Mouse (Mus musculus) liver, embryonic 16.5 days (tissue): Measurements from ENCODE around the gene Pde10a. TPM values are rescaled to one million over a fixed set of nuclear protein-coding genes. Genes with fewer than 3 reads are reported as not detected.

Experiments used
- ATAC-seq: fragments of 200-750 bp; cut with Nextera tagmentation; 2 replicates; pipeline ENCODE4 v1.8.0; 2017; ENCODE audit warnings: low read depth, mild to moderate bottlenecking, moderate number of reproducible peaks, moderate library complexity
- H3K27ac ChIP-seq: fragments of 300-500 bp; sonication (generic); 2 replicates; pipeline ENCODE4 v1.5.1; 2014; ENCODE audit warnings: mild to moderate bottlenecking, low read length
- H3K27me3 ChIP-seq: fragments of 300-500 bp; sonication (generic); 2 replicates; pipeline ENCODE4 v1.6.1; 2014; ENCODE audit warnings: low read depth, low read length, mixed read lengths; ENCODE audit not compliant: control insufficient read depth, insufficient read depth
- H3K36me3 ChIP-seq: fragments of 300-500 bp; sonication (generic); 2 replicates; pipeline ENCODE4 v1.6.1; 2014; ENCODE audit warnings: mild to moderate bottlenecking; ENCODE audit not compliant: control insufficient read depth, insufficient read depth
- H3K4me1 ChIP-seq: fragments of 300-500 bp; sonication (generic); 2 replicates; pipeline ENCODE4 v1.6.1; 2014; ENCODE audit warnings: low read depth, low read length, mixed read lengths; ENCODE audit not compliant: control insufficient read depth
- H3K4me2 ChIP-seq: fragments of 300-500 bp; sonication (generic); 2 replicates; pipeline ENCODE4 v1.6.1; 2014; ENCODE audit warnings: low read depth, low read length, mixed read lengths
- H3K4me3 ChIP-seq: fragments of 300-500 bp; sonication (generic); 2 replicates; pipeline ENCODE4 v1.5.1; 2014; ENCODE audit warnings: low read depth, mild to moderate bottlenecking, low read length
- H3K9ac ChIP-seq: fragments of 300-500 bp; sonication (generic); 2 replicates; pipeline ENCODE4 v1.6.1; 2014; ENCODE audit warnings: low read depth, low read length
- H3K9me3 ChIP-seq: fragments of 300-500 bp; sonication (generic); replicated peaks from 2 replicates; pipeline ENCODE4 v1.6.1; 2016; ENCODE audit warnings: low read length; ENCODE audit not compliant: control insufficient read depth
- WGBS: fragments of 180-500 bp; shearing (Covaris S2); extraction: QIAGEN DNeasy Blood & Tissue Kit; methylation state at CpG from one replicate; pipeline ENCODE4 v1.1.7; 2014; ENCODE audit not compliant: insufficient replicate concordance; 5-methylcytosine and 5-hydroxymethylcytosine counted together
- polyA plus RNA-seq: library from polyadenylated mRNA; unstranded; fragments of >200 nt; fragmentation: Nextera tagmentation; extraction: Ambion mirVana; gene quantifications from 2 replicates; pipeline ENCODE4 v1.2.1, GENCODE M21; 2015

Pde10a gene
- polyA plus RNA-seq, 1 experiment from 2014 or later, result 0.89 TPM

DNA sequence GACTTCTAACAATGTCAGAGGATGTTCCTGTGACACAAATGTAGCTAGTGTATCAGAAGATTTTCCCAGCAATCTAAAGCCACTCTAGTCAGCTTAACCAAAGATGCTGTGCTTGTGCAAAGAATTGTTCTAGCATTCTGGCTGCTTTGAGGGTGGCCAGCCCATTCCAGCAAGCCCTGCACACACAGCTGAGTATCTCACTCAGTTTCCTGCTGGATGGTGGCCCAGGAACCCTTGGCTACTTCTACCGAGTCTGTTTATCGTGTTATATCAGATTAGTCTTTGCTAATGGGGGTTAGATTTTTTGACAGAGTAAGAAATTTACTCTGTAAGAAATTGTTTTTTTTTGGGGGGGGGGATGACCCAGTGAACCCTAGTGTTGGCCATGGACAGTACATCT is 95.9 kb downstream of the Pde10a start:
- no peaks in the 10 kb centered on the region for H3K36me3 ChIP-seq
- no peaks in the 10 kb centered on the region for H3K4me1 ChIP-seq
- 46% methylated on average over 2 of the region's 2 CpGs for WGBS
- no peaks in the 10 kb centered on the region for H3K9me3 ChIP-seq
- H3K4me2 ChIP-seq, result no peak overlapping the region
- H3K27me3 ChIP-seq, result no peaks in the 10 kb centered on the region
- ATAC-seq, result no peak
- H3K4me3 ChIP-seq, result no peak overlapping the region
- H3K9ac ChIP-seq, result no peak overlapping the region
- H3K27ac ChIP-seq, result no peak overlapping the region

GRCm38 (mm10) chr17:8621906-8622305 is 96.7 kb downstream of the Pde10a start:
- no peak overlapping the region for H3K27ac ChIP-seq
- H3K27me3 ChIP-seq, result no peaks in the 10 kb centered on the region
- no peak for ATAC-seq
- H3K9ac ChIP-seq, result no peak overlapping the region
- H3K4me1 ChIP-seq, result no peaks in the 10 kb centered on the region
- H3K4me2 ChIP-seq, result no peak overlapping the region
- no peak overlapping the region for H3K4me3 ChIP-seq
- no peaks in the 10 kb centered on the region for H3K36me3 ChIP-seq
- WGBS, result 35% methylated on average over 6 of the region's 6 CpGs
- H3K9me3 ChIP-seq, result no peaks in the 10 kb centered on the region

DNA sequence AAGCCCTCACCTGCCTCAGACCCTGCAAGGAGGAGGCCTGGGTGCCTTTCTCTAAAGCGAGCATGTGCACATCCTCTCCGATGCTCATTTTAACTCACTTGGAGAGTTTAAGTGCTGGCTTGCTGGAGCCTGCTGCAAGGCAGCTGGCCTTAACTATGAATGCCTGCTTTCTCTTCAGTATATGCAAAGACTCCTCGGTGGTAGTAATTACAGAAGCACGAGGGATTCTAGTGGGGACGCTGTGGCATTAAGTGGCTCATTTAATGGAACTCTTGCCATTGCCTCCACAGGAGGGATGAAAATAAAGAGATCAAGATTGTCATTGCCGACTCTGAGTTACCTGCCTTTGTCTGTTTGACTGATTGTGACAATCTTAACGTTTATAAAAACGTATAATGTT is 101.2 kb downstream of the Pde10a start:
- 57% methylated on average over 8 of the region's 8 CpGs for WGBS
- no peak overlapping the region for H3K9ac ChIP-seq
- no peak overlapping the region for H3K27ac ChIP-seq
- no peaks in the 10 kb centered on the region for H3K9me3 ChIP-seq
- H3K4me2 ChIP-seq, result no peak overlapping the region
- H3K36me3 ChIP-seq, result no peaks in the 10 kb centered on the region
- no peaks in the 10 kb centered on the region for H3K4me1 ChIP-seq
- no peak overlapping the region for H3K4me3 ChIP-seq
- no peak for ATAC-seq
- no peaks in the 10 kb centered on the region for H3K27me3 ChIP-seq

GRCm38 (mm10) chr17:8631701-8632100 is 106.5 kb downstream of the Pde10a start:
- Histone ChIP-seq H3K9ac (no peak overlapping the region), H3K36me3 (no peaks in the 10 kb centered on the region), H3K9me3 (no peaks in the 10 kb centered on the region), H3K27me3 (no peaks in the 10 kb centered on the region), H3K27ac (no peak overlapping the region), H3K4me3 (no peak overlapping the region), H3K4me1 (no peaks in the 10 kb centered on the region), H3K4me2 (no peak overlapping the region)
- no peak for ATAC-seq
- WGBS, result 60% methylated on average over 1 of the region's 1 CpGs

GRCm38 (mm10) chr17:8633596-8633995 is 108.4 kb downstream of the Pde10a start:
- Histone ChIP-seq H3K4me3 (no peak overlapping the region), H3K36me3 (no peaks in the 10 kb centered on the region), H3K27ac (no peak overlapping the region), H3K9ac (no peak overlapping the region), H3K9me3 (no peaks in the 10 kb centered on the region), H3K27me3 (no peaks in the 10 kb centered on the region), H3K4me1 (no peaks in the 10 kb centered on the region), H3K4me2 (no peak overlapping the region)
- 41% methylated on average over 8 of the region's 8 CpGs for WGBS
- no peak for ATAC-seq

- Histone ChIP-seq H3K4me1 (no peaks in the 10 kb centered on the region), H3K9ac (no peak overlapping the region), H3K4me2 (no peak overlapping the region), H3K36me3 (no peaks in the 10 kb centered on the region), H3K27ac (no peak overlapping the region), H3K9me3 (no peaks in the 10 kb centered on the region), H3K4me3 (no peak overlapping the region), H3K27me3 (no peaks in the 10 kb centered on the region)
- WGBS, result 59% methylated on average over 4 of the region's 4 CpGs
- ATAC-seq, result no peak
These were observed 109.3 kb downstream of the Pde10a start for GRCm38 (mm10) chr17:8634476-8634875.

- Histone ChIP-seq H3K27me3 (no peaks in the 10 kb centered on the region), H3K9ac (no peak overlapping the region), H3K36me3 (no peaks in the 10 kb centered on the region), H3K4me1 (no peaks in the 10 kb centered on the region), H3K4me3 (no peak overlapping the region), H3K4me2 (no peak overlapping the region), H3K9me3 (no peaks in the 10 kb centered on the region), H3K27ac (no peak overlapping the region)
- 52% methylated on average over 3 of the region's 3 CpGs for WGBS
- ATAC-seq, result no peak
These were observed 111.1 kb downstream of the Pde10a start for GRCm38 (mm10) chr17:8636231-8636630.

DNA sequence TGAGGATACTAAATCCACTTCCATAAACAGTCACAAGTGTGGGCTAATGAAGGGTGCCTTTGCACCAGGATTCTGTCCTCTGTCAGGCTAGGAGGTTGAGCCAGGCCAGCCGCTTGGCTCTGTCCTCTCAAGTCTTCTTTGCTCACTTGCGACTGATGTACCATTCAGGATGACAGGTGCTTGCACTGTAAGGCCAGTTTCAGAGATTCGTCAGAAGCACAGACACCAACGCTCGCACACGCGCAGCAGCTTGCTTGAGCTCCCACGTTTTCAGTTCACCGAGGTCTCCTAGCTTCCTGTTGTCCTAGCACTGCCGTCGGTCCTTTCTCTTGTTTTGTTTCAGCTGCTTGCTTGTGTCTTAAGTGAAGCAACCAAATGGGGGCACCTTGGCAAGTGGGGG is 111.5 kb downstream of the Pde10a start:
- ATAC-seq, result no peak
- no peaks in the 10 kb centered on the region for H3K27me3 ChIP-seq
- no peak overlapping the region for H3K4me2 ChIP-seq
- H3K4me1 ChIP-seq, result no peaks in the 10 kb centered on the region
- no peaks in the 10 kb centered on the region for H3K9me3 ChIP-seq
- 65% methylated on average over 11 of the region's 11 CpGs for WGBS
- no peak overlapping the region for H3K9ac ChIP-seq
- no peak overlapping the region for H3K4me3 ChIP-seq
- no peaks in the 10 kb centered on the region for H3K36me3 ChIP-seq
- H3K27ac ChIP-seq, result no peak overlapping the region

DNA sequence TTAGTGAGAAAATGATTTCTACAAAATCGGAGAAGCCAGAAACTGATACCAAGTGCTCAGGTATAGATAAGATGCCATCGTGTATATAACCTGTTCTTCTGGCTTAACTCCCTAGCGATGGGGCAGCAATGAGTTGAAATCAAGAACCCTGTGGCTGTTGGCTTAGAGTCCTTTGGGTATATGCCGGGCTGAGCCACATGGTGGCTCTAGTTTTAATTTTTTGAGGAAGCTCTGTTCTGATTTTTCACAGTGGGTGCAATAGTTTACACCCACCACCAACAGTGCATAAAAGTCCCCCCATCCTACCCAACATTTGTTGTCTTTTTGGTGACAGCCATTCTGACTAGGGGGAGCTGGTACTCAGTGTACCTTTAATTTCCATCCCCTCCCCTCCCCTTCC is 112.0 kb downstream of the Pde10a start:
- H3K36me3 ChIP-seq, result no peaks in the 10 kb centered on the region
- no peak for ATAC-seq
- H3K4me1 ChIP-seq, result no peaks in the 10 kb centered on the region
- no peaks in the 10 kb centered on the region for H3K27me3 ChIP-seq
- no peak overlapping the region for H3K9ac ChIP-seq
- no peaks in the 10 kb centered on the region for H3K9me3 ChIP-seq
- no peak overlapping the region for H3K4me3 ChIP-seq
- no peak overlapping the region for H3K4me2 ChIP-seq
- H3K27ac ChIP-seq, result no peak overlapping the region
- WGBS, result 54% methylated on average over 4 of the region's 4 CpGs
